ENCODE assay signal across 8 mouse cellular contexts in genomic region chr13:21811539-21811938, GRCm38 (mm10). TPM values are rescaled to one million over a fixed set of nuclear protein-coding genes. Genes with fewer than 3 reads are reported as not detected.
DNase-seq lines count a peak whose midpoint lies in the region; ATAC-seq lines count a peak whose summit lies in the region.
"Not testable (repeated sequence)": the region's sequence is repeated elsewhere in the genome, so short reads cannot be mapped to it uniquely, and the experiment has no call there.

Gene Hist1h4m (plus strand): TSS chr13:21811746.

- H3K27me3 ChIP-seq in limb, embryonic 13.5 days = not testable (repeated sequence)

- H3K9me3 ChIP-seq in limb, embryonic 13.5 days = not testable (repeated sequence)

- not testable (repeated sequence) for H3K4me1 ChIP-seq in limb, embryonic 13.5 days

- peak within 1 kb of the TSS; percentile 54 for H3K4me2 ChIP-seq in limb, embryonic 13.5 days (replicated peaks)

- H3K27ac ChIP-seq in limb, embryonic 13.5 days = not testable (repeated sequence)

- peak; percentile 47 to 64 for DNase-seq in cerebellum, postnatal 10 days
- DNase-seq in frontal cortex, postnatal 36 days (ENCODE audit: low spot score in 2 of 2) = peak; percentile 40 to 64
- DNase-seq in heart, postnatal 36 days = peak; percentile 45 to 49
- peak; percentile 44 for DNase-seq in kidney, postnatal 14 days
- peak; percentile 8 for DNase-seq in right cerebral cortex, postnatal 4 days

- H3K4me3 ChIP-seq in limb, embryonic 13.5 days = peak within 1 kb of the TSS; percentile 30

- H3K36me3 ChIP-seq in limb, embryonic 13.5 days = not testable (repeated sequence)

- intact Hi-C loops in heart, postnatal 36 days (cut with DNase I) = not testable (repeated sequence)

- no CpG with 5 or more reads among the region's 24 CpGs for WGBS in limb, embryonic 13.5 days

- ATAC-seq in CD4-positive, CD25-positive, alpha-beta regulatory T cell, adult 4 months = peak; percentile 46
- ATAC-seq in limb, embryonic 13.5 days (ENCODE audit: low FRiP score, low read depth) = peak; percentile 51
- peak; percentile 50 for ATAC-seq in megakaryocyte-erythroid progenitor cell, adult 5-6 weeks (replicated peaks; ENCODE audit: low FRiP score, low TSS enrichment, poor library complexity, severe bottlenecking)

- H3K9ac ChIP-seq in limb, embryonic 13.5 days = not testable (repeated sequence)

RNA-seq across cellular contexts. Expression of gene Hist1h4m, which starts in this region (rescaled TPM):
- polyA plus RNA-seq in CD4-positive, CD25-positive, alpha-beta regulatory T cell, adult 4 months (2017; shearing (Covaris generic)) = 10 to 100 TPM in 1 of 2 experiments, not detected in 1; 21.4 TPM
- total RNA-seq in heart, postnatal 36 days (2021) = 10 to 100 TPM; 61.3 to 84.6 TPM
- polyA plus RNA-seq in limb, embryonic 13.5 days (2015; fragmentation: Nextera tagmentation; extraction: Ambion mirVana) = not detected in 2 replicates
- 256 and 298 TPM in 2 replicates for total RNA-seq in megakaryocyte-erythroid progenitor cell, adult 5-6 weeks (2014; fragmentation: Nextera tagmentation)
- 1,434 and 2,567 TPM in 2 replicates for total RNA-seq in megakaryocyte-erythroid progenitor cell, adult 5-6 weeks (2017)

Comparison
In these comparisons a context has a peak if more than half of its experiments do, and no peak if none do; other contexts are left out.
1. Peak in ATAC-seq, H3K4me3 ChIP-seq and H3K4me2 ChIP-seq in limb, embryonic 13.5 days; RNA of the gene not detected or under 1 TPM.